Mouse (Mus musculus) stomach, postnatal 0 days (tissue): ENCODE data around the gene Hsd17b1. TPM values are rescaled to one million over a fixed set of nuclear protein-coding genes. Genes with fewer than 3 reads are reported as not detected.

Experiments
- ATAC-seq: fragments of 200-750 bp; cut with Nextera tagmentation; 2 replicates; pipeline ENCODE4 v1.8.0; 2017; ENCODE audit not compliant: low FRiP score, low TSS enrichment
- DNase-seq: peaks from one replicate; pipeline ENCODE4 v3.0.0-alpha.2; 2016; ENCODE audit warnings: low spot score
- H3K27ac ChIP-seq: fragments of 300-500 bp; sonication (generic); replicated peaks from 2 replicates; pipeline ENCODE4 v1.5.1; 2014; ENCODE audit warnings: mild to moderate bottlenecking, control low read depth
- H3K27me3 ChIP-seq: fragments of 300-500 bp; sonication (generic); 2 replicates; pipeline ENCODE4 v1.6.1; 2014; ENCODE audit warnings: low read length; ENCODE audit not compliant: control insufficient read depth, insufficient read depth
- H3K36me3 ChIP-seq: fragments of 300-500 bp; sonication (generic); 2 replicates; pipeline ENCODE4 v1.6.1; 2014; ENCODE audit warnings: low read length, mixed read lengths; ENCODE audit not compliant: control insufficient read depth, insufficient read depth
- H3K4me1 ChIP-seq: fragments of 300-500 bp; sonication (generic); replicated peaks from 2 replicates; pipeline ENCODE4 v1.6.1; 2014; ENCODE audit warnings: antibody characterized with exemption; ENCODE audit not compliant: control insufficient read depth, insufficient read depth
- H3K4me2 ChIP-seq: fragments of 300-500 bp; sonication (generic); replicated peaks from 2 replicates; pipeline ENCODE4 v1.6.1; 2014; ENCODE audit warnings: low read depth, mild to moderate bottlenecking, control low read depth, moderate library complexity
- H3K4me3 ChIP-seq: fragments of 300-500 bp; sonication (generic); 2 replicates; pipeline ENCODE4 v1.5.1; 2014; ENCODE audit warnings: low read depth, low read length, control low read depth
- H3K9ac ChIP-seq: fragments of 300-500 bp; sonication (generic); 2 replicates; pipeline ENCODE4 v1.6.1; 2014; ENCODE audit warnings: mild to moderate bottlenecking, low read length, control low read depth, mixed read lengths
- H3K9me3 ChIP-seq: fragments of 300-500 bp; sonication (generic); 2 replicates; pipeline ENCODE4 v1.6.1; 2016; ENCODE audit warnings: low read length; ENCODE audit not compliant: control insufficient read depth
- CTCF ChIP-seq: IDR thresholded peaks from 2 replicates; pipeline ENCODE4 v1.5.1; 2016; ENCODE audit warnings: antibody characterized with exemption, low read depth, mild to moderate bottlenecking, moderate library complexity
- EP300 ChIP-seq: optimal IDR thresholded peaks from 2 replicates; pipeline ENCODE3; 2016; ENCODE audit warnings: antibody characterized with exemption
- WGBS: fragments of 180-500 bp; shearing (Covaris S2); extraction: QIAGEN DNeasy Blood & Tissue Kit; methylation state at CpG from one replicate; pipeline ENCODE4 v1.1.7; 2014; 5-methylcytosine and 5-hydroxymethylcytosine counted together
- polyA plus RNA-seq: library from polyadenylated mRNA; unstranded; fragments of >200 nt; fragmentation: Nextera tagmentation; extraction: Ambion mirVana; gene quantifications from 2 replicates; pipeline ENCODE4 v1.2.1, GENCODE M21; 2015

Gene Hsd17b1
- polyA plus RNA-seq, 1 experiment from 2014 or later, result 0.08 TPM

GRCm38 (mm10) chr11:101089931-101090330, 11.7 kb downstream of the Hsd17b1 start:
- no peak for TF ChIP-seq EP300
- TF ChIP-seq CTCF, result no peak
- WGBS, result 83% methylated on average over 1 of the region's 1 CpGs
- Histone ChIP-seq H3K9me3 (no peaks in the 10 kb centered on the region), H3K27ac (no peak overlapping the region), H3K27me3 (no peaks in the 10 kb centered on the region), H3K36me3 (peaks cover 27% of the 10 kb centered on the region), H3K9ac (no peak overlapping the region), H3K4me2 (no peak overlapping the region), H3K4me3 (no peak overlapping the region), H3K4me1 (peaks cover 9% of the 10 kb centered on the region)
- no peak for DNase-seq
- ATAC-seq, result no peak

GRCm38 (mm10) chr11:101094930-101095313, 16.7 kb downstream of the Hsd17b1 start:
- H3K36me3 ChIP-seq, result peaks cover 45% of the 10 kb centered on the region
- no peak for ATAC-seq

GRCm38 (mm10) chr11:101095314-101096024, 17.3 kb downstream of the Hsd17b1 start, which contains the start of gene Psmc3ip:
Gene Psmc3ip, minus strand, starts transcription at chr11:101095436.
- H3K4me3 ChIP-seq, result peak within 1 kb of the TSS; percentile 64
- peak within 1 kb of the TSS; percentile 93 for H3K27ac ChIP-seq
- ATAC-seq (peak; percentile 94), DNase-seq (peak; percentile 96)
- H3K9ac ChIP-seq, result peak within 1 kb of the TSS; percentile 78
- H3K36me3 ChIP-seq, result peaks cover 42% of the 10 kb centered on the region
- peak within 1 kb of the TSS; percentile 91 for H3K4me2 ChIP-seq
- H3K27me3 ChIP-seq, result no peaks in the 10 kb centered on the region
- no peaks in the 10 kb centered on the region for H3K9me3 ChIP-seq
- peak; percentile 86 for TF ChIP-seq CTCF
- TF ChIP-seq EP300, result no peak
- no peaks in the 10 kb centered on the region; the same call in 1 of the 2 replicates for H3K4me1 ChIP-seq
- under 1% methylated on average over 43 of the region's 43 CpGs for WGBS

More at GRCm38 (mm10) chr11:101094930-101095313, 16.7 kb downstream of the Hsd17b1 start:
- Histone ChIP-seq H3K9ac (peak overlapping the region; percentile 78), H3K27ac (peak overlapping the region; percentile 93), H3K4me2 (peak overlapping the region; percentile 91), H3K4me3 (peak overlapping the region; percentile 64), H3K27me3 (no peaks in the 10 kb centered on the region), H3K9me3 (no peaks in the 10 kb centered on the region), H3K4me1 (no peaks in the 10 kb centered on the region; the same call in 1 of the 2 replicates)
- TF ChIP-seq EP300, result no peak
- no peak for TF ChIP-seq CTCF
- DNase-seq, result no peak
- WGBS, result 1% methylated on average over 18 of the region's 18 CpGs

GRCm38 (mm10) chr11:101098231-101098630, 20.0 kb downstream of the Hsd17b1 start:
- TF ChIP-seq CTCF (no peak), EP300 (no peak)
- no peak for DNase-seq
- H3K9me3 ChIP-seq, result no peaks in the 10 kb centered on the region
- no peak overlapping the region for H3K4me3 ChIP-seq
- WGBS, result 89% methylated on average over 8 of the region's 8 CpGs
- no peaks in the 10 kb centered on the region; the same call in 1 of the 2 replicates for H3K4me1 ChIP-seq
- no peak for ATAC-seq
- H3K27me3 ChIP-seq, result no peaks in the 10 kb centered on the region
- no peak overlapping the region for H3K4me2 ChIP-seq
- no peak overlapping the region for H3K27ac ChIP-seq
- H3K36me3 ChIP-seq, result peaks cover 38% of the 10 kb centered on the region
- no peak overlapping the region for H3K9ac ChIP-seq

GRCm38 (mm10) chr11:101103011-101103410, 24.8 kb downstream of the Hsd17b1 start:
- peaks cover 30% of the 10 kb centered on the region for H3K36me3 ChIP-seq
- no peak for DNase-seq
- 82% methylated on average over 5 of the region's 5 CpGs for WGBS
- H3K9me3 ChIP-seq, result no peaks in the 10 kb centered on the region
- no peak overlapping the region for H3K4me3 ChIP-seq
- no peaks in the 10 kb centered on the region for H3K4me1 ChIP-seq
- H3K9ac ChIP-seq, result no peak overlapping the region
- no peaks in the 10 kb centered on the region for H3K27me3 ChIP-seq
- no peak for TF ChIP-seq CTCF
- peak; percentile 79 for TF ChIP-seq EP300
- ATAC-seq, result peak; percentile 51; the same call in 1 of the 2 replicates
- H3K27ac ChIP-seq, result peak overlapping the region; percentile 80
- no peak overlapping the region for H3K4me2 ChIP-seq

- Histone ChIP-seq H3K9me3 (no peaks in the 10 kb centered on the region), H3K4me2 (no peak overlapping the region), H3K27ac (no peak overlapping the region), H3K27me3 (no peaks in the 10 kb centered on the region), H3K36me3 (peaks cover 3% of the 10 kb centered on the region; the same call in 1 of the 2 replicates), H3K4me1 (no peaks in the 10 kb centered on the region; the same call in 1 of the 2 replicates), H3K9ac (no peak overlapping the region), H3K4me3 (no peak overlapping the region)
- TF ChIP-seq CTCF (no peak), EP300 (no peak)
- ATAC-seq (no peak), DNase-seq (no peak)
- WGBS, result 72% methylated on average over 4 of the region's 4 CpGs
Observed at GRCm38 (mm10) chr11:101109351-101109750, 31.1 kb downstream of the Hsd17b1 start.
